Mouse (Mus musculus) ES-E14 (cell line): Measurements from ENCODE around the gene Ptx4. TPM values are rescaled to one million over a fixed set of nuclear protein-coding genes. Genes with fewer than 3 reads are reported as not detected.

Experiments
- DNase-seq: peaks from one replicate; pipeline ENCODE4 v3.0.0-alpha.2; 2013; ENCODE audit warnings: low read depth, low spot score
- H3K27ac ChIP-seq: 2 replicates; pipeline ENCODE4 v1.5.1; 2012; ENCODE audit warnings: low read depth, mild to moderate bottlenecking, low read length, moderate library complexity, mixed read lengths; ENCODE audit not compliant: poor library complexity, insufficient read depth, severe bottlenecking
- H3K36me3 ChIP-seq: 2 replicates; pipeline ENCODE4 v1.6.1; 2012; ENCODE audit warnings: mild to moderate bottlenecking, low read length, moderate library complexity, mixed read lengths; ENCODE audit not compliant: control insufficient read depth, poor library complexity, insufficient read depth, severe bottlenecking
- H3K4me1 ChIP-seq, 2 experiments: fragments of 150-350 bp in 1 of 2; sonication (generic) in 1 of 2; 2 replicates each; pipeline ENCODE4 v1.6.1; 2012; ENCODE audit warnings: low read length in 2 of 2, mild to moderate bottlenecking in 1 of 2, mixed read lengths in 1 of 2; ENCODE audit not compliant: control insufficient read depth in 2 of 2, insufficient read depth in 2 of 2, poor library complexity in 1 of 2
- H3K4me3 ChIP-seq, 2 experiments: fragments of 150-350 bp in 1 of 2; sonication (generic) in 1 of 2; 2 replicates each; pipeline ENCODE4 v1.5.1; 2012; ENCODE audit warnings: low read length in 2 of 2, low read depth in 1 of 2, mild to moderate bottlenecking in 1 of 2, mixed read lengths in 1 of 2; ENCODE audit not compliant: insufficient read depth in 1 of 2, poor library complexity in 1 of 2, severe bottlenecking in 1 of 2
- H3K9ac ChIP-seq: 2 replicates; pipeline ENCODE4 v1.6.1; 2012; ENCODE audit warnings: low read depth, mild to moderate bottlenecking, low read length, mixed read lengths; ENCODE audit not compliant: poor library complexity, insufficient read depth, severe bottlenecking
- H3K9me3 ChIP-seq: fragments of 150-350 bp; sonication (generic); 2 replicates; pipeline ENCODE4 v1.6.1; 2012; ENCODE audit warnings: low read depth, mild to moderate bottlenecking, low read length; ENCODE audit not compliant: control insufficient read depth, insufficient read depth
- CHD2 ChIP-seq: IDR thresholded peaks from 2 replicates; pipeline ENCODE4 v1.6.1; 2014; ENCODE audit warnings: mild to moderate bottlenecking, low read depth, low read length, inconsistent platforms
- HCFC1 ChIP-seq: IDR thresholded peaks from 2 replicates; pipeline ENCODE4 v1.6.1; 2012; ENCODE audit warnings: low read length, inconsistent platforms, borderline replicate concordance; ENCODE audit not compliant: insufficient read depth
- MAFK ChIP-seq: IDR thresholded peaks from 2 replicates; pipeline ENCODE4 v1.6.1; 2014; ENCODE audit warnings: mild to moderate bottlenecking, low read depth, low read length, inconsistent platforms; ENCODE audit not compliant: insufficient read depth
- ZC3H11A ChIP-seq: IDR thresholded peaks from 2 replicates; pipeline ENCODE4 v1.6.1; 2012; ENCODE audit warnings: low read depth, mild to moderate bottlenecking, inconsistent platforms, low read length, borderline replicate concordance
- ZNF384 ChIP-seq: IDR thresholded peaks from 2 replicates; pipeline ENCODE4 v1.6.1; 2012; ENCODE audit warnings: low read depth, low read length, inconsistent platforms
- in situ Hi-C, 2 experiments: fragments of 600-800 bp; cut with MboI; formaldehyde crosslinking; loops; one replicate each; pipeline ENCODE4 v1.15.1; 2025; ENCODE audit warnings: low sequenced_read_pairs in 2 of 2, inconsistent platforms in 1 of 2; ENCODE audit not compliant: unreplicated experiment in 2 of 2
- total RNA-seq: library from RNA; depleted of rRNA; stranded (reverse); fragments of 300-350 nt; gene quantifications from 2 replicates; pipeline ENCODE4 v1.2.3, GENCODE M21; 2012

Ptx4 gene
- total RNA-seq, 1 experiment, result not detected

- TF ChIP-seq ZNF384 (no peak), HCFC1 (no peak), ZC3H11A (no peak), CHD2 (no peak), MAFK (no peak)
- Histone ChIP-seq H3K4me1 (peaks cover 0 to 2% of the 10 kb centered on the region in 2 experiments; a peak in 1 of 4 replicates), H3K4me3 (no peak overlapping the region), H3K9me3 (no peaks in the 10 kb centered on the region), H3K27ac (no peak overlapping the region), H3K36me3 (no peaks in the 10 kb centered on the region), H3K9ac (no peak overlapping the region)
- no peak for DNase-seq
- in situ Hi-C loops, result no loop called here
Observed at GRCm38 (mm10) chr17:25082081-25082847, 38.3 kb upstream of the Ptx4 start.

GRCm38 (mm10) chr17:25082887-25083286, 37.7 kb upstream of the Ptx4 start:
- no peak for TF ChIP-seq MAFK
- peaks cover 0 to 2% of the 10 kb centered on the region in 2 experiments; a peak in 1 of 4 replicates for H3K4me1 ChIP-seq

GRCm38 (mm10) chr17:25083444-25083931, 37.1 kb upstream of the Ptx4 start, which contains the start of gene Tmem204:
Gene Tmem204 (minus strand): TSS chr17:25083591.
- Histone ChIP-seq H3K4me3 (no peak within 1 kb of the TSS), H3K36me3 (no peaks in the 10 kb centered on the region), H3K9ac (no peak within 1 kb of the TSS), H3K27ac (no peak within 1 kb of the TSS), H3K9me3 (no peaks in the 10 kb centered on the region), H3K4me1 (peaks cover 0 to 2% of the 10 kb centered on the region in 2 experiments; a peak in 1 of 4 replicates)
- DNase-seq, result no peak
- TF ChIP-seq ZNF384, result no peak
- TF ChIP-seq CHD2, result no peak
- TF ChIP-seq ZC3H11A, result no peak
- no peak for TF ChIP-seq HCFC1
- no peak for TF ChIP-seq MAFK
- in situ Hi-C loops, result no loop called here

More at GRCm38 (mm10) chr17:25082887-25083286, 37.7 kb upstream of the Ptx4 start:
- Histone ChIP-seq H3K9ac (no peak overlapping the region), H3K4me3 (no peak overlapping the region), H3K27ac (no peak overlapping the region), H3K36me3 (no peaks in the 10 kb centered on the region), H3K9me3 (no peaks in the 10 kb centered on the region)
- no peak for DNase-seq
- in situ Hi-C loops, result no loop called here

- Histone ChIP-seq H3K4me1 (peaks cover 0 to 2% of the 10 kb centered on the region in 2 experiments; a peak in 1 of 4 replicates), H3K27ac (no peak overlapping the region), H3K9me3 (no peaks in the 10 kb centered on the region), H3K9ac (no peak overlapping the region), H3K36me3 (peaks cover 4% of the 10 kb centered on the region; the same call in 1 of the 2 replicates), H3K4me3 (no peak overlapping the region)
- DNase-seq, result no peak
- in situ Hi-C loops, result no loop called here
- TF ChIP-seq ZC3H11A, result no peak
- TF ChIP-seq MAFK, result no peak
- no peak for TF ChIP-seq CHD2
- TF ChIP-seq HCFC1, result no peak
- TF ChIP-seq ZNF384, result no peak
Observed at GRCm38 (mm10) chr17:25084835-25085385, 35.6 kb upstream of the Ptx4 start.
